Mouse (Mus musculus) thymus, postnatal 36 days (tissue): Measurements from ENCODE around the gene Slc27a4.

Experiments used
- DNase-seq, 2 experiments: peaks; one replicate each; pipeline ENCODE4 v3.0.0; 2022; ENCODE audit warnings: mixed read lengths in 2 of 2

The Slc27a4 gene

DNA sequence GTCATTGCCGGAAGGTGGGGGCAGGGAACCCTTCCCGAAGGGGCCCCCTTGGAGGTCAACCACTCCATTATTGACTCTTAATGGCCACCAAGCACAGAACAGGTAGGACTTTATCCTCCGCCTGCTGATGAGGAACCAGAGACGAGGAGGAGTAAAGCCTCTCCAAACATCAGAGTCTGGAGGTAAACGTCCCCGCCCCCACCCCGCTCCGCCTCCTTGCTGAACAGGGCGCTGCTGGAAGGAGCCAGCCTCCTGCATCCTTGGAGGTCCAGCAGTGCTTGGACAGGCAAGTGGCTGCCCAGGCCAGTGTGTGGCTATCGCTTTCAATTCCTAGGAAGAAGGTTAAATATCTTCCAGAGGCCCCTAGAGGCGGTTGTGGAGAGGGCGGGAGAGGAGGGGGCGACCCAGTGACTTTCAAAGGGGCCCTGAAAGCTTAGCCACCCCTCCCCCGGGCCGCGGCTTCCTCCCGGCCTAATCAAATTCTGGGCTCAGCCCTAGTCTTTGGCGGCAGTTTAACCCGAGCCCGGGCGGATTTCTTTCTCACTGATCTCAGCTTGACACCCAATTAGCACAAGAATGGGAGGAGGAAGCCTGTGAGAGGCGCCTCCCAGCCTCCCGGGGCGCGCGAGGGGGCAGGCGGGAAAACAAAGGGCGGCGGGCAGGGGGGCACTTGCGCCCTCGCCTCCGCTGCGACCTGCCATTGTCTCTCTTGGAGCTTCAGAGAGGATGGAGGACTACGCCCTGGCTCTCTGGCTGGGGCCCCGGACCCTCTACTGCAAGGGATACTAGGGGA is 17.8 kb downstream of the Slc27a4 start, which contains the start of gene Urm1:
Gene Urm1 (plus strand): TSS at position 51 of the 793 bp plus-strand sequence.
- DNase-seq = peak; percentile 67 to 75

GRCm38 (mm10) chr2:29826318-29826925 is 24.0 kb downstream of the Slc27a4 start:
- no peak for DNase-seq

DNA sequence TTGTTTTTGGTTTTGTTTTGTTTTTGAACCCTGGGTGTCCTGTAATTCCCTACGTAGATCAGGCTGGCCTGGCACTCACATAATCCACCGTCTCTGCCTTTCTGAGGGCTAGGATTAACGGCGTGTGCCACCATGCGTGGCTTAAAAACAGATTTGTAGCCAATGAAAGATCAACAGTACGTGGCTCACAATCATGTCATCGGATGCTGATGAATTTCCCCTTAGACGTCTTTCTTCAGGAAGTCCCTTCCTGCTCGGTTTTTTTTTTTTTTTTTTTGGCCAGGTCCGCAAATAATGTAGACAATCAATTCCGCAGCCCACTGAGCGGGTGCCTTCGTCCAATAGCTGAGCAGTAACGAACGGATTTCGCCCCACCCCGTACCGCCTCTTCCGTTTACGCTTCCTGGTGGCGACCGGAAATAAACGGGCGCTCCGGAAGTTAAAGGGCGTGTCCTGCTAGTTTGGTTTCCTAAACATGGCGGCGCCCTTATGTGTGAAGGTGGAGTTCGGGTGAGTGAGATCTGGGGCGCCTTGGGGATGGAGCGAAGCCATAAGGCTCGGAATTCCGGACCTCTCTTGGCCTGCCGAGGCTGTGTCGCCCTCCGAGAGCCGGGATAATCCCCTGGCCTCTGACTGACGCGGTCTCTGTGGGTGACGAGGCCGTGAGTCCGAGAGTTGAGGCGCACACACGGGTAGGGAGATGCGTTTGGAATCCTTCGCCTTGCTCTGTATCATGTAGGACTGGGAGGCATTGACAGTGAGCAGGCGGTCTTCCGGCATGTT is 24.7 kb downstream of the Slc27a4 start:
- DNase-seq = peak; percentile 90 to 92

DNA sequence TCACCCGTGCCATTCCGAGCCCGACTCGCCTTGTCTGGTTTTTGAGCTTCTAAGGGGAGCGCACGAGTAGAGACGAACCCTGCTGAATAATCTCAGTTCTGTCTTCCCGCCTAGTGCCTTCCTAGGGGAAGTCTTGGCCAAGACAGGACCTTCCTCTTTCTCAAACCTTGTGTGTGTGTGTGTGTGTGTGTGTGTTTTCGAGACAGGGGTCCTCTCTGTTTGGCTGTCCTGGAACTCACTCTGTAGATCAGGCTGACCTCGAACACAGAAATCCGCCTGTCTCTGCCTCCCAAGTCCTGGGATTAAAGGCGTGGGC is 25.2 kb downstream of the Slc27a4 start:
- DNase-seq = no peak

- DNase-seq = no peak
Measured at GRCm38 (mm10) chr2:29831106-29831505, 28.7 kb downstream of the Slc27a4 start.

GRCm38 (mm10) chr2:29833796-29834195 is 31.4 kb downstream of the Slc27a4 start:
- no peak for DNase-seq

DNA sequence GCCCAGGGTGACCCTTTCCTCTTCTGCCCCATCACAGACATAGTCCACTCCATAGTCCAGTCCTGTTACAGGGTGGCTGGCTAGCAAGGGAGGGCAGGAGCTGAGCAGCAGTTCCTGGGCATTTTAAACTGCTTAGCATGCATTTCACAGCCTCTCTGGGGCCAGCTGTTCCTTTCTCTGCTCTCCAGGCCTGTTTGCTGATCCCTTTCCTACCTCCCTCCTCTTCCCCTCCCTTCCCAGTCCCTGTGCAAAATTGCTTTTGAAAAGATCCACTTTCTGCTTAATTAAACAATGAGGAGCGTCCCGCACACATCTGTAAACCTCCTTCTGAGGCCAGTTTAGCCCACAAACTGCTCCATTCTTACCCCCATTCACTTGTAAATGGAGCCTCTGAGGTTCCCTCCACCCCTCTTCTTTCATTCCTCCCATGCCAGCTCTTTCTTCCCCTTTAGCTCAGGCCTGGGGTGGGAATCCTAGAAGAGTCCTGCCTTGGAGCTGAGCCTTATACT is 33.0 kb downstream of the Slc27a4 start:
- no peak for DNase-seq

- no peak for DNase-seq
Measured at GRCm38 (mm10) chr2:29839460-29839859, 37.0 kb downstream of the Slc27a4 start.

DNA sequence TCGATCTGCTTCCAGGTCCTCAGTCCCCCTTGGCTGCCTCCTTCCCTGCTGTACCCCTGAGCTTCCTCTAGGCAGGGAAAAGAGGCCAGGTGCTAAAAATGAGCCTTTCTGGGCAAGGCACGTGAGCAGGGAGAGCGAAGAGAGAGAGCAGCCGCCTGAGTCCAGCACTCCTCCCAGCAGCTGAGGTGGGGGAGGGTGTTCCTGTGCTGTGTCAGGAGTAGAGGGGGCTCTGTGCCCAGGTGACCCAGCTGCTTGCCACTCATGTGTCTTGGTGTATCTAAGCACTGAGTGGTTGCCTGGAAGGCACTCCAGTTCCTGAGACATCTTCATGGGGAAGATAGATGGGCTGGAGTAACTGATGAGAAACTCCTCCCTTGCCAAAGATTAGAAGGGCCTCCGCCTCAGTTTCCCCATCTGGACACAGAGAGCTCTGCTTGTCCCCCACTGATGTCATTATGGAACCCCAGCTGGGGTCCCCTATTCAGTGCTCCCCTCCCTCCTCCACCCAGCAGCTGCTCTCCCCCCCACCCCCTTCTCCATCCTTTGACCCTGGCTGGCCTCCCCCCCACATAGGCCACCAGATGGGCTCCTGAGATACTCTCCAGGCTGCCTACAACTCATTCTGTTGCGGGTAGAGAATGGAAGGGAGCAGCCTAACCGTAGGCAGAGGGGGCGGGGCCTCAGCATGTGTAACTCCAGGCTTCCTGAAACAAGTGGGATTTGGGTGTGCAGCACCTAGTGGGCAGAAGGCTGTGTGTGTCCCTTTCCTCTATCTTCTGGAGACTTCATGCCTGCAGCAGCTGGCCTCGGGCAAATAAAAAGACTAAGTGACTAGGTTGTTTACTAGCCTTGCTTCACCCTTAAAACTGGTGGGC is 41.0 kb downstream of the Slc27a4 start:
- no peak for DNase-seq

- no peak for DNase-seq
Measured at GRCm38 (mm10) chr2:29844115-29844514, 41.7 kb downstream of the Slc27a4 start.

DNA sequence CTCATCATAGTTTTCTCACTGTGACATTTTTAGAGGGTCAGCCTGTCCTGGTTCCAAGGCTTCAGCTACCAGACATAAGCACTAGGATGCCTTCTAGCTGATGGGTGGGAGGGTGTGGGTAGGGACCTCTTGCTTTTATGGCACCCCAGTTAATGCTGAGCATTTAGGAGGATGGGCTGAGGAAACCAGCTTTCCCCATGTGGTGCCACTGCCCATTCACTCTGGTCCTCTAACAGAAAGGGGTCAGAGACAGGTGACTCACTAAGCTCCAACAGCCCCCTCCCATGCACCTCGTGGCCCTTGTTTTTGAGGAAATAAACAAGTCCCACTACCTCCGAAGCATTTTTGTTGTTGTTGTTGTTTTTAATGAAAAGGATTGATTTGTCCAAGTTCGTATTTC is 42.2 kb downstream of the Slc27a4 start:
- DNase-seq = no peak

DNA sequence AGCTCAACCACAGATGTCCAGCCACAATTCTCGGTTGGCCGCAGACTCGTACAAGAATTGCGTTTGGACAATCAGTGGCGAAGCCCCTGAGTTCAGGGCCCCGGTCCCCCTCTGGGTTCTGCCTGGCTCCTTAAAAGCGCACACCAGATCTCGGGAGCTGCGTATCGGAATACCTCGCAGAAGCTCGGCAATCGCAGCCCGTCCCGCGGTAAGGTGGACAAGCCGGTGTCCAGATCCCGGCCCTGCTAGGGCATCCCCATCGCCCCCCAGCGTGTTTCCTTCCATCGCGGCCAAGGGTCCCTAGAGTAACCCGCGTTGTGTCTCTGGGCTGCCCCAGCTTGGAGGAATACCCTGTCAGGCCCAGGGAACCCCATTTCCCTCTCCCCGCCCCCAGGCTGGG is 43.2 kb downstream of the Slc27a4 start:
- DNase-seq = no peak

DNA sequence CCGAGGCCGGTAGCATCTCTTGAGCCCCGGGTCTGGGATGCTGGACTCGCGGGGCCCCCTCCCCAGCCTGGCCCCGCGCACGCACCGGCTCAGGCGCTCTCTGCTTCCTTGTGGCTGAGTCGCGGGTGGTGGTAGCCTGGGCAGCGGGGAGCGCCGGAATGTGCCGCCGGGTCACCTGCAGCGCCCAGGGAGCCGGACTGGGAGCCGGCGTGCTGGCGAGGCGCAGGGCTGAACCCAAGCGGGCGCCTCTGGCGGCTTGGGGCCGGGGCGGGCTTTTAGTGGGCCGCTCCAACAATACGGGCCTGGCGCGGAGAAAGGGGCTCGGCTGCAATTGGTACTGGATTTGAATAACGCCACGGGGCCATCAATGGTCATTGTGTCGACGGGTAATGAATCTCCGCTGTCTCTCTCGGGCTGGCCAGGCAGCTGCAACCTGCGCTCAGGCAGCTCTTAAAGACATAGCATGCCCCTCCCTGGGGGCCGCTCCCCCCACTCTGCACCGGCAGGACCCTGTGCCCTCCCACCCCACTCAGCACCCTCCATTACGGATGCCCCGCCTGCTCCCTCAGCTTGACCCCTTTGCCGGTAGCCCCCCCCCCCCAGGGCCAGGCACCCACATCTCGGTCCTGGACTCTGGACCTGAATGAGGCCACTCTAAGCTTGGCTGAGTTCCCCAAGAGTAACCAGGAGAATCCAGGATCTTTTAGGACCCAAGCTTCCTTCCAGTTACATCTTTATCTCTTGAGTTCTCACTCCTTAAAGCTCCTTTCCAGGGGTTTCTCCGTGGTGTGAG is 43.8 kb downstream of the Slc27a4 start:
- DNase-seq = no peak

- no peak for DNase-seq
Measured at GRCm38 (mm10) chr2:29846911-29847310, 44.5 kb downstream of the Slc27a4 start.

DNA sequence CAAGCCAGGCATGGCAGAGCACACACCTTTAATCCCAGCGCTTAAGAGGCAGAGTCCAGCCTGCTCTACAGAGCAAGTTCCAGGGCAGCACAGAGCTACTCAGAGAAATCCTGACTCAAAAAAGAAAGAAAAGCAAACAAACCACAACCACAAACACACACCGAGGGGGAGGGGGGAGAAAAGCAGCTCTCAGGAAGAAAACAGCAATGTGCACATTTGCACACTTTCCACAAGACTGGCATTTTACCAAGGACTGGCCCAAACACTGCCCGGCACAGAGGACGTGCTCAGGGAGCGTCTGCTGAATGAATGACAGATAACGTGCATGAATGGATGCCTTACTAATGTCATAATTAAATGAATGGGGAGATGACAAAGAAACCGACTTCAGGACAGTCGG is 46.6 kb downstream of the Slc27a4 start:
- no peak for DNase-seq

DNA sequence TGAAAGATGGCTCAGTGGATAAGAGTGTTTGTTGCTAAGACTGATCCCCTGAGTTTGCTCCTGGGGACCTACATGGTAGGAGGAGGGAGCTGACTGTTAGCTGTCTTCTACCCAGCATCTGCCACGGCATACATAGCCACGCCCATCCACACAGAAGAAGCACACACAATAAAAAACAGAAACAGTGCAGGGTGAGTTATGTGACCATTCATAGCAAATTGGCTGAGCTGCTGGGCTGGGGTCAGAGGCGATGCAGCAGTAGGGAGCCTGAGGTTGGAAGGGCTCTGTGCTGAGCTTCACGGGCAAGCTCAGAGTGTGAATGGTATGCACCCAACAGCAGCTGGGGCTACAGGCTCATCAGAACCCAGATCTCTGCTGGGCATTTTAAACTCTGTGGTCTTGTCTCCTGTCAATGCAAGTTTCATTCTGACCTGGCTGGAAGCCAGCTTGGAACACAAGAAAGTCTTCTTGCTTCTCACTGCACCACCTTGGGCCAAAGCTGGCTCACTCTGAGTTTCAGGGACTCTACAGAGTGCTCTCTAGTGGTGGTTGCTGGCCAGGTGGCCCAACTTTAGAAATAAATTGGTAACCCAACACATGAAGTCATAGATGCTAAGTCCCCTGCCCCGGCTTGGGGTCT is 47.5 kb downstream of the Slc27a4 start:
- no peak for DNase-seq

GRCm38 (mm10) chr2:29852957-29853485 is 50.6 kb downstream of the Slc27a4 start:
- DNase-seq = no peak

- DNase-seq = no peak
Measured at GRCm38 (mm10) chr2:29853736-29854135, 51.3 kb downstream of the Slc27a4 start.

GRCm38 (mm10) chr2:29855585-29856210 is 53.3 kb downstream of the Slc27a4 start:
- no peak for DNase-seq
